Mouse (Mus musculus): ENCODE measurements at regions not wholly inside any gene's neighbourhood (a gene's known extent, or its start where the extent isn't known, plus 50 kb on each side); places are given as distances from the start of the nearest gene placed in this dataset.
"Not testable (repeated sequence)": the region's sequence is repeated elsewhere in the genome, so short reads cannot be mapped to it uniquely, and the experiment has no call there.

- TF ChIP-seq EP300 (IDR thresholded peaks at IDR 0.05) = no peak
- no peak for TF ChIP-seq CTCF (IDR thresholded peaks at IDR 0.05)
- no peak overlapping the region for H3K4me2 ChIP-seq (replicated peaks; ENCODE audit: low read depth, low read length)
- H3K27me3 ChIP-seq (replicated peaks; ENCODE audit: insufficient read depth, low read length) = no peaks in the 10 kb centered on the region
- WGBS = 71% methylated on average over 6 of the region's 6 CpGs
- no peak for DNase-seq (ENCODE audit: low spot score)
- no peak overlapping the region for H3K4me3 ChIP-seq (ENCODE audit: low read depth, low read length)
- no peaks in the 10 kb centered on the region for H3K4me1 ChIP-seq (ENCODE audit: insufficient read depth, low read depth, low read length)
- no peaks in the 10 kb centered on the region for H3K9me3 ChIP-seq (ENCODE audit: low read length)
- no peak overlapping the region for H3K9ac ChIP-seq (replicated peaks; ENCODE audit: low read depth)
- no peak for ATAC-seq
- H3K36me3 ChIP-seq (ENCODE audit: insufficient read depth, low read length) = no peaks in the 10 kb centered on the region
- no peak overlapping the region for H3K27ac ChIP-seq (ENCODE audit: low read length)
Observed at GRCm38 (mm10) chr13:70073655-70074054, 271.5 kb downstream of the Med10 start.

- H3K9ac ChIP-seq (replicated peaks; ENCODE audit: low read depth) = no peak overlapping the region
- TF ChIP-seq CTCF (IDR thresholded peaks at IDR 0.05) = no peak
- no peak for TF ChIP-seq EP300 (IDR thresholded peaks at IDR 0.05)
- no peak overlapping the region for H3K27ac ChIP-seq (ENCODE audit: low read length)
- no peak for ATAC-seq
- no peaks in the 10 kb centered on the region for H3K27me3 ChIP-seq (replicated peaks; ENCODE audit: insufficient read depth, low read length)
- DNase-seq (ENCODE audit: low spot score) = no peak
- no peak overlapping the region for H3K4me2 ChIP-seq (replicated peaks; ENCODE audit: low read depth, low read length)
- H3K36me3 ChIP-seq (ENCODE audit: insufficient read depth, low read length) = no peaks in the 10 kb centered on the region
- no peaks in the 10 kb centered on the region for H3K9me3 ChIP-seq (ENCODE audit: low read length)
- no peak overlapping the region for H3K4me3 ChIP-seq (ENCODE audit: low read depth, low read length)
- WGBS = 86% methylated on average over 4 of the region's 4 CpGs
- no peaks in the 10 kb centered on the region for H3K4me1 ChIP-seq (ENCODE audit: insufficient read depth, low read depth, low read length)
Observed at GRCm38 (mm10) chr13:70075353-70075752, 273.2 kb downstream of the Med10 start.

- no peaks in the 10 kb centered on the region for H3K27me3 ChIP-seq (replicated peaks; ENCODE audit: insufficient read depth, low read length)
- H3K36me3 ChIP-seq (ENCODE audit: insufficient read depth, low read length) = no peaks in the 10 kb centered on the region
- no peak overlapping the region for H3K27ac ChIP-seq (ENCODE audit: low read length)
- no peak for ATAC-seq
- H3K4me1 ChIP-seq (ENCODE audit: insufficient read depth, low read depth, low read length) = no peaks in the 10 kb centered on the region
- no peak overlapping the region for H3K4me2 ChIP-seq (replicated peaks; ENCODE audit: low read depth, low read length)
- no peak for DNase-seq (ENCODE audit: low spot score)
- no peaks in the 10 kb centered on the region for H3K9me3 ChIP-seq (ENCODE audit: low read length)
- no peak for TF ChIP-seq EP300 (IDR thresholded peaks at IDR 0.05)
- no peak for TF ChIP-seq CTCF (IDR thresholded peaks at IDR 0.05)
- 71% methylated on average over 4 of the region's 4 CpGs for WGBS
- H3K9ac ChIP-seq (replicated peaks; ENCODE audit: low read depth) = no peak overlapping the region
- H3K4me3 ChIP-seq (ENCODE audit: low read depth, low read length) = no peak overlapping the region
Observed at GRCm38 (mm10) chr13:70081108-70081507, 278.9 kb downstream of the Med10 start.

- H3K36me3 ChIP-seq (ENCODE audit: insufficient read depth, low read length) = no peaks in the 10 kb centered on the region
- no peak for DNase-seq (ENCODE audit: low spot score)
- 55% methylated on average over 4 of the region's 4 CpGs for WGBS
- TF ChIP-seq EP300 (IDR thresholded peaks at IDR 0.05) (no peak), CTCF (IDR thresholded peaks at IDR 0.05) (no peak)
- H3K27me3 ChIP-seq (replicated peaks; ENCODE audit: insufficient read depth, low read length) = no peaks in the 10 kb centered on the region
- H3K9me3 ChIP-seq (ENCODE audit: low read length) = no peaks in the 10 kb centered on the region
- H3K4me3 ChIP-seq (ENCODE audit: low read depth, low read length) = no peak overlapping the region
- no peak overlapping the region for H3K9ac ChIP-seq (replicated peaks; ENCODE audit: low read depth)
- ATAC-seq = no peak
- no peak overlapping the region for H3K27ac ChIP-seq (ENCODE audit: low read length)
- H3K4me1 ChIP-seq (ENCODE audit: insufficient read depth, low read depth, low read length) = no peaks in the 10 kb centered on the region
- H3K4me2 ChIP-seq (replicated peaks; ENCODE audit: low read depth, low read length) = no peak overlapping the region
Observed at GRCm38 (mm10) chr13:70092886-70093285, 290.7 kb downstream of the Med10 start.

GRCm38 (mm10) chr13:70093970-70094369 is 291.8 kb downstream of the Med10 start:
- DNase-seq (ENCODE audit: low spot score) (no peak), ATAC-seq (no peak)
- WGBS = 49% methylated on average over 2 of the region's 2 CpGs
- Histone ChIP-seq H3K36me3 (ENCODE audit: insufficient read depth, low read length) (no peaks in the 10 kb centered on the region), H3K27ac (ENCODE audit: low read length) (no peak overlapping the region), H3K27me3 (replicated peaks; ENCODE audit: insufficient read depth, low read length) (no peaks in the 10 kb centered on the region), H3K9ac (replicated peaks; ENCODE audit: low read depth) (no peak overlapping the region), H3K4me1 (ENCODE audit: insufficient read depth, low read depth, low read length) (no peaks in the 10 kb centered on the region), H3K9me3 (ENCODE audit: low read length) (no peaks in the 10 kb centered on the region), H3K4me2 (replicated peaks; ENCODE audit: low read depth, low read length) (no peak overlapping the region), H3K4me3 (ENCODE audit: low read depth, low read length) (no peak overlapping the region)
- TF ChIP-seq CTCF (IDR thresholded peaks at IDR 0.05) = no peak

GRCm38 (mm10) chr13:70096430-70097301 is 294.5 kb downstream of the Med10 start:
- Histone ChIP-seq H3K36me3 (ENCODE audit: insufficient read depth, low read length) (no peaks in the 10 kb centered on the region), H3K9me3 (ENCODE audit: low read length) (no peaks in the 10 kb centered on the region), H3K27ac (ENCODE audit: low read length) (no peak overlapping the region), H3K4me2 (replicated peaks; ENCODE audit: low read depth, low read length) (no peak overlapping the region), H3K4me1 (ENCODE audit: insufficient read depth, low read depth, low read length) (no peaks in the 10 kb centered on the region), H3K9ac (replicated peaks; ENCODE audit: low read depth) (no peak overlapping the region), H3K27me3 (replicated peaks; ENCODE audit: insufficient read depth, low read length) (no peaks in the 10 kb centered on the region), H3K4me3 (ENCODE audit: low read depth, low read length) (no peak overlapping the region)
- no peak for DNase-seq (ENCODE audit: low spot score)
- peak; percentile 39 for TF ChIP-seq CTCF (IDR thresholded peaks at IDR 0.05)
- TF ChIP-seq EP300 (IDR thresholded peaks at IDR 0.05) = no peak
- 57% methylated on average over 7 of the region's 7 CpGs for WGBS
- no peak for ATAC-seq

GRCm38 (mm10) chr13:70100091-70100490 is 297.9 kb downstream of the Med10 start:
- ATAC-seq = not testable (repeated sequence)

More at GRCm38 (mm10) chr13:70100091-70100490, 297.9 kb downstream of the Med10 start:
- H3K4me2 ChIP-seq (replicated peaks; ENCODE audit: low read depth, low read length); H3K27me3 ChIP-seq (replicated peaks; ENCODE audit: insufficient read depth, low read length); H3K9ac ChIP-seq (replicated peaks; ENCODE audit: low read depth); H3K4me1 ChIP-seq (ENCODE audit: insufficient read depth, low read depth, low read length); DNase-seq (ENCODE audit: low spot score); H3K36me3 ChIP-seq (ENCODE audit: insufficient read depth, low read length); H3K27ac ChIP-seq (ENCODE audit: low read length); H3K9me3 ChIP-seq (ENCODE audit: low read length); H3K4me3 ChIP-seq (ENCODE audit: low read depth, low read length): not testable (repeated sequence)
- WGBS = 65% methylated on average over 1 of the region's 1 CpGs

All from lung, postnatal 0 days (tissue).